Mouse (Mus musculus) liver, embryonic 14.5 days (tissue): ENCODE results near the gene Olfr957.

Source experiments
- CTCF ChIP-seq: IDR thresholded peaks from 2 replicates; pipeline ENCODE4 v1.5.1; 2016; ENCODE audit warnings: antibody characterized with exemption, low read depth, control low read depth
- EP300 ChIP-seq: IDR thresholded peaks from 2 replicates; pipeline ENCODE4 v1.6.1; 2016; ENCODE audit warnings: antibody characterized with exemption, low read depth

- no peak for TF ChIP-seq CTCF
- TF ChIP-seq EP300: no peak
Observed at GRCm38 (mm10) chr9:39493895-39494294, 21.7 kb downstream of the Olfr957 start, which contains the start of gene Olfr44.
